Mouse (Mus musculus) heart, embryonic 15.5 days (tissue): ENCODE results near the gene Mtx3. TPM values are rescaled to one million over a fixed set of nuclear protein-coding genes. Genes with fewer than 3 reads are reported as not detected.

Experiments
- ATAC-seq: fragments of 200-750 bp; cut with Nextera tagmentation; replicated peaks from 2 replicates; pipeline ENCODE4 v1.8.0; 2017; ENCODE audit warnings: low read depth, moderate TSS enrichment; ENCODE audit not compliant: insufficient number of reproducible peaks, insufficient read depth, low FRiP score
- H3K27ac ChIP-seq: fragments of 300-500 bp; sonication (generic); 2 replicates; pipeline ENCODE4 v1.5.1; 2015; ENCODE audit warnings: mild to moderate bottlenecking, inconsistent platforms
- H3K27me3 ChIP-seq: fragments of 300-500 bp; sonication (generic); 2 replicates; pipeline ENCODE4 v1.6.1; 2015; ENCODE audit warnings: inconsistent platforms
- H3K36me3 ChIP-seq: fragments of 300-500 bp; sonication (generic); 2 replicates; pipeline ENCODE4 v1.6.1; 2015; ENCODE audit warnings: mild to moderate bottlenecking, inconsistent platforms
- H3K4me1 ChIP-seq: fragments of 300-500 bp; sonication (generic); replicated peaks from 2 replicates; pipeline ENCODE4 v1.6.1; 2015; ENCODE audit warnings: inconsistent platforms
- H3K4me2 ChIP-seq: fragments of 300-500 bp; sonication (generic); 2 replicates; pipeline ENCODE4 v1.6.1; 2015; ENCODE audit warnings: inconsistent platforms, mild to moderate bottlenecking, moderate library complexity
- H3K4me3 ChIP-seq: fragments of 300-500 bp; sonication (generic); 2 replicates; pipeline ENCODE4 v1.5.1; 2015; ENCODE audit warnings: mild to moderate bottlenecking, inconsistent platforms
- H3K9ac ChIP-seq: fragments of 300-500 bp; sonication (generic); 2 replicates; pipeline ENCODE4 v1.6.1; 2015; ENCODE audit warnings: mild to moderate bottlenecking, inconsistent platforms
- H3K9me3 ChIP-seq: fragments of 300-500 bp; sonication (generic); replicated peaks from 2 replicates; pipeline ENCODE4 v1.6.1; 2016; ENCODE audit warnings: inconsistent platforms
- WGBS: fragments of 180-500 bp; shearing (Covaris S2); methylation state at CpG from one replicate; pipeline ENCODE4 v1.1.7; 2015; ENCODE audit warnings: mixed read lengths; 5-methylcytosine and 5-hydroxymethylcytosine counted together
- polyA plus RNA-seq: library from polyadenylated mRNA; unstranded; fragments of >200 nt; fragmentation: Nextera tagmentation; extraction: Ambion mirVana; gene quantifications from 2 replicates; pipeline ENCODE4 v1.2.1, GENCODE M21; 2015

Gene Mtx3
- polyA plus RNA-seq, 1 experiment from 2014 or later = 2.3 TPM

DNA sequence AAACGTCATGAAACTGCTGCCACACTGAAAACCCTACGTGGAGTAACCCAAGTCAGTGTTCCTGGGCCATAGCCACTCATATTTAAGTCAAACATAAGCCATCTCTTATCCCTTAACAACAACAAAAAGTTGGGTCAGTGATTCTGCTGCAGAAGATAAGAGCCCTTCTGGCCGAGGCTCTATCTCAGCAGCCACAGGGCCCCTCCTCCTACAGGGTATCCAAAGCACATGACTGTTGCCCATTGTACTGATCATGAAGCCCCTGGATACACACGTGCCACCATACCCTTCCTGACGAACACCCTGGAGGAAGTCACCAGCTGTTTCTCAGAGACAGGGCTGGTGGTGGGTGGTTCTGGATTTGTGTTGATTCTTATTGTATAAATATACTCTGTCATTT is 3.4 kb downstream of the Mtx3 start:
- Histone ChIP-seq H3K4me2 (no peak overlapping the region), H3K9ac (no peak overlapping the region), H3K27me3 (no peaks in the 10 kb centered on the region), H3K27ac (no peak overlapping the region), H3K9me3 (no peaks in the 10 kb centered on the region), H3K36me3 (peaks cover 52% of the 10 kb centered on the region), H3K4me3 (no peak overlapping the region), H3K4me1 (0 out of 2 replicates have a peak, but pooled peaks cover 6% of the 10 kb centered on the region)
- no peak for ATAC-seq
- WGBS = 65% methylated on average over 5 of the region's 5 CpGs

DNA sequence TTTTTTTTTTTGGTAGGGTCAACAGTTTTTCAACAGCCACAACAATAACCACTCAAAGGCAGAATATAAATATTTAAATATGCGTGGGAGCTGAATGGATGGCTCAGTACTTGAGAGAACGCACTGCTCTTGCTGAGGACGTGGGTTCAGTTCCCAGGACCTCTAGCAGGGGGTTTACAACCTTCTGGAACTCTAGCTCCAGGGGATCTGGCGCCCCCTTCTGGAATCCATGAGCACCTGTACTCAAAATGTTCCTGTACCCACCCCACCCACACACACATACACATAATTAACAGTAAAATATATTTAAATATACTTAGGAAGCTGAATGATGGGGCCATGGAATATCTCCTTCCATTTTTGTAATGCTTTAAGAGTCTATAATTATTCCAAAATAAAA is 11.3 kb downstream of the Mtx3 start:
- peaks cover 14% of the 10 kb centered on the region for H3K4me1 ChIP-seq
- H3K27me3 ChIP-seq = no peaks in the 10 kb centered on the region
- no peak overlapping the region for H3K9ac ChIP-seq
- peaks cover 23% of the 10 kb centered on the region; the same call in 1 of the 2 replicates for H3K36me3 ChIP-seq
- H3K27ac ChIP-seq = no peak overlapping the region
- no peak for ATAC-seq
- 82% methylated on average over 4 of the region's 4 CpGs for WGBS
- no peaks in the 10 kb centered on the region for H3K9me3 ChIP-seq
- H3K4me3 ChIP-seq = no peak overlapping the region
- H3K4me2 ChIP-seq = no peak overlapping the region

DNA sequence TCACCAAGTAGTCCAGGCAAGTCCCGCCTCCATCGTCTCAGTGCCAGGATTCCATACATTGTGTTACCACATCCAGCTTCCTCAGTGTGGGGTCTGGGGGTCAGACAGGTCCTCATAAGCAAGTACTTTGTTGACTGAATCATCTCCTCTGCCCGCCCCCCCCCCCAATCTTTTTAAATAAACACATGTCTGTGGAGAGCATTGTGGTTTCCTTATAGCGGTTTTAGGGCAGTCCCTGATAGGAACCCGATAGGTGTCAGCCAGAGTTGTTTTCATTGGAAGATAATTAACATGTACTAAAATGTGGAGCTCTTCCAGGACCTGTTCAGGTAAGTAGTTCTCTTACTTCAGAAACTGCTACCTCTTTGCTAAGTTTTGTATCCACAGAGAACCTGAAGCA is 14.2 kb downstream of the Mtx3 start:
- Histone ChIP-seq H3K4me2 (no peak overlapping the region), H3K4me3 (no peak overlapping the region), H3K27me3 (no peaks in the 10 kb centered on the region), H3K36me3 (0 out of 2 replicates have a peak, but pooled peaks cover 8% of the 10 kb centered on the region), H3K4me1 (peaks cover 14% of the 10 kb centered on the region), H3K9me3 (no peaks in the 10 kb centered on the region), H3K9ac (no peak overlapping the region), H3K27ac (peak overlapping the region; percentile 40)
- WGBS = 76% methylated on average over 5 of the region's 5 CpGs
- no peak for ATAC-seq

DNA sequence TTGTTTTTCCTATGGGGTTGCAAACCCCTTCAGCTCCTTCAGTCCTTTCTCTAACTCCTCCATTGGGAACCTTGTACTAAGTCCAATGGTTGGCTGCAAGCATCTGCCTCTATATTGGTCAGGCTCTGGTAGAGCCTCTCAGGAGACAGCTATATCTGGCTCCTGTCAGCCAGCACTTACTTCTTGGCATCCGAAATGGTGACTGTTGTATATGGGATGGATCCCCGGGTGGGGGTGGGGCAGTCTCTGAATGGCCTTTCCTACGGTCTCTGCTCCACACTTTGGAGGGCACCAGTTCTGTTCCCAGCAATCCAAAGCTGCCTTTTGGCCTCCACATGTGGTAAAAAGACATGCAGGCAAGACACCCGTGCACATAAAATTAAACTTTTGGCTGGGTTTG is 15.4 kb downstream of the Mtx3 start:
- peak overlapping the region; percentile 69 for H3K27ac ChIP-seq

DNA sequence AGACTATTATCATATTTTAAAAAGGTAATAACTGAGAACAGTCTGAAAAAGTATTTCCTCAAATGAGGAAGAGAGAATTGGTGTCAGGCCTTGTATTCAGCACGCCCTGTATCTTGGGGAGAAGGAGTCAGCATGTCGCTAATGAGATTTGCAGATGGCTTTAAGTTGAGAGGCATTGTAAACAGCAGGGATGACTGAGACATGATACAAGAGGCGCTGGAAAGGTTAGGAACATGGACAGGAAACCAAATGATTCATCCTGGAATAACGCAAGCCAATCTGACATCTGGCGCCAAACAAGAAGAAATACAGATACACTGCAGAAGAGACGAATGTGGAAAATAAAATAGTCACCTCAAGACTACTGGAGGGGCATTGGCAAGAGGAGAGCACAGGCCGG is 20.8 kb downstream of the Mtx3 start:
- Histone ChIP-seq H3K4me1 (peaks cover 2% of the 10 kb centered on the region; the same call in 1 of the 2 replicates), H3K27ac (no peak overlapping the region), H3K9me3 (no peaks in the 10 kb centered on the region), H3K27me3 (no peaks in the 10 kb centered on the region), H3K9ac (no peak overlapping the region), H3K4me2 (no peak overlapping the region), H3K4me3 (no peak overlapping the region), H3K36me3 (no peaks in the 10 kb centered on the region)
- ATAC-seq = no peak
- WGBS = 63% methylated on average over 7 of the region's 7 CpGs

More for the DNA sequence above, 15.4 kb downstream of the Mtx3 start:
- Histone ChIP-seq H3K27me3 (no peaks in the 10 kb centered on the region), H3K4me1 (peaks cover 14% of the 10 kb centered on the region), H3K9ac (no peak overlapping the region), H3K9me3 (no peaks in the 10 kb centered on the region), H3K36me3 (0 out of 2 replicates have a peak, but pooled peaks cover 4% of the 10 kb centered on the region), H3K4me3 (no peak overlapping the region), H3K4me2 (no peak overlapping the region)
- ATAC-seq = peak; percentile 75; the same call in 1 of the 2 replicates
- 43% methylated on average over 4 of the region's 4 CpGs for WGBS

DNA sequence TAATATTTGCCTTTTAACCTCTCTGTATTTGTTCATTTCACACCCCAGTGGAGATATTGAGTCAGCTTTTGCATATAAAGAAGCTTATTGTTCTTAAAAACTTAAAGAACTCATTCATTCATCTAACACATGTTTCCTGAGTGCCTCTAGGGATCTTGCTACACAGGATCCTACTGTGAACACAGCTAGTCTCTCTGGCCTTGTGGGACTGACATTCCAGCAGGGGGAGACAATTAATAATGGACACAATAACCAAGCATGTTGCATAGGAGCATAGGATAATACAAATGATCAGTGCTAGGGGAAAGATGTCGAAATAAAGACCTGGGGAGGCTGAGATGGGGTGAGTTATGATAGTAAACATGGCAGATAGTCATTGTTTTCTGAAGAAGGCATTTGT is 22.1 kb downstream of the Mtx3 start:
- WGBS = 51% methylated on average over 1 of the region's 1 CpGs
- Histone ChIP-seq H3K9ac (no peak overlapping the region), H3K4me2 (no peak overlapping the region), H3K36me3 (no peaks in the 10 kb centered on the region), H3K9me3 (no peaks in the 10 kb centered on the region), H3K4me1 (no peaks in the 10 kb centered on the region), H3K4me3 (no peak overlapping the region), H3K27ac (no peak overlapping the region), H3K27me3 (no peaks in the 10 kb centered on the region)
- ATAC-seq = no peak

DNA sequence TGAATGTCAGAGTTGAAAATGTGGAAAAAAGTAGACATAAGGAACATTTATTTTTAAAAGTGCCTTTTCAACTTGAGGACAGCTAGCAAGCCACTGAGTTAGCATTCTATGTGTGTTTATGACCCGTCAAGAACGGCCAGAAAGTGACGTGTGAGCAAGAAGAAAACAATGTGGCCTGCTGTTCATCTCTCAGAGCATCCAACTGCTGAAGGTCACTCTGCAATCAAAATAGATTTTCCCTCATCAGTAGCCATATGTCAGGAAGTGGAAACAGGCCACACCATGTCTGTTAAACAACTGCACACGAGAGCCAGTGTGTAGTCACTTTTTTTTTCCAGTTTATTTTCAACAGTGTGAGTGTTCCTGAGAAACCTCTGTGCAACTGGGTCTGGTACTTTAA is 35.0 kb downstream of the Mtx3 start:
- Histone ChIP-seq H3K4me2 (no peak overlapping the region), H3K36me3 (no peaks in the 10 kb centered on the region), H3K9me3 (no peaks in the 10 kb centered on the region), H3K4me3 (no peak overlapping the region), H3K9ac (no peak overlapping the region), H3K27me3 (no peaks in the 10 kb centered on the region), H3K27ac (no peak overlapping the region), H3K4me1 (peaks cover 13% of the 10 kb centered on the region; the same call in 1 of the 2 replicates)
- WGBS = 30% methylated on average over 4 of the region's 4 CpGs
- ATAC-seq = no peak

DNA sequence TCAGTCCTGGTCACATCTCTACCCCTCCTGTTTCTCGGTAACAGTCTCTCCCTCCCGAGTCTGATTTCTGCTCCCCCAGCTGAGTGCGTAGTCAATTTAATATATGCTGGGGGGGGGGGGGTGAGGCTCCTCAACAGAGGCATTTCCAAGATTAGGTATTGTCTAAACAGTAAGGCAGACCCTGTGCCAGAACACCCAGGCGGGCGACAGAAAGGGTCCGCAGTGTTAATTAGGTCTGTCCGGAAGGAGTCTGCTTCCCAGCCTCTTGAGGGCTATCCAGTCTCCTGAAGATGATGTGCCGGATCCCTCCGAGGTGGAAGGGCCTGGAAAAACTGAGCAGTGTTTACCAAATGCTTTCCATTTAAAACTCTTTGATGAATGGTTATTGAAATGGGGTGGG is 35.4 kb downstream of the Mtx3 start:
- H3K27ac ChIP-seq = no peak overlapping the region
- 73% methylated on average over 9 of the region's 9 CpGs for WGBS
- H3K4me2 ChIP-seq = no peak overlapping the region
- H3K9ac ChIP-seq = no peak overlapping the region
- no peaks in the 10 kb centered on the region for H3K9me3 ChIP-seq
- H3K4me3 ChIP-seq = no peak overlapping the region
- H3K4me1 ChIP-seq = peaks cover 13% of the 10 kb centered on the region; the same call in 1 of the 2 replicates
- no peaks in the 10 kb centered on the region for H3K36me3 ChIP-seq
- no peak for ATAC-seq
- no peaks in the 10 kb centered on the region for H3K27me3 ChIP-seq

DNA sequence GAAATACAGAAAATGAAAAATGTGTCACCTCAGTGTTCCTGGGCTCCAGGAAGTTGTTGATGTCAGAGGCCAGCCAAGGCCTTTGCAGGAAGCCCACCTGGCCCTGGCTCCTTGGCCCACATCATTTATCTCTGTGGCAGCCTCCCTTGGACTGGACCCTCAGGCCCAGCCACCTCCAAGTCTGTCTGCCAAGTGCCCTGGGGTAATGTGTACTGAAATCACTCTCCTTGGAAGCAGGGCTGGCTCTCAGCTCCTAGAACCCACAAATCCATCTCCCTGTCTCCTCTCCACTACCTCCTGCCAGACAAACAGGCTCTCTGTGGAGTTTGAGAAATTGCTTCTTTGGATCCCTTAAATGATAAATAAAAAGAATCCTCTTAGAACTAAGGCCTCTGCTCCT is 36.0 kb downstream of the Mtx3 start:
- Histone ChIP-seq H3K4me2 (no peak overlapping the region), H3K9me3 (no peaks in the 10 kb centered on the region)
- no peak for ATAC-seq

DNA sequence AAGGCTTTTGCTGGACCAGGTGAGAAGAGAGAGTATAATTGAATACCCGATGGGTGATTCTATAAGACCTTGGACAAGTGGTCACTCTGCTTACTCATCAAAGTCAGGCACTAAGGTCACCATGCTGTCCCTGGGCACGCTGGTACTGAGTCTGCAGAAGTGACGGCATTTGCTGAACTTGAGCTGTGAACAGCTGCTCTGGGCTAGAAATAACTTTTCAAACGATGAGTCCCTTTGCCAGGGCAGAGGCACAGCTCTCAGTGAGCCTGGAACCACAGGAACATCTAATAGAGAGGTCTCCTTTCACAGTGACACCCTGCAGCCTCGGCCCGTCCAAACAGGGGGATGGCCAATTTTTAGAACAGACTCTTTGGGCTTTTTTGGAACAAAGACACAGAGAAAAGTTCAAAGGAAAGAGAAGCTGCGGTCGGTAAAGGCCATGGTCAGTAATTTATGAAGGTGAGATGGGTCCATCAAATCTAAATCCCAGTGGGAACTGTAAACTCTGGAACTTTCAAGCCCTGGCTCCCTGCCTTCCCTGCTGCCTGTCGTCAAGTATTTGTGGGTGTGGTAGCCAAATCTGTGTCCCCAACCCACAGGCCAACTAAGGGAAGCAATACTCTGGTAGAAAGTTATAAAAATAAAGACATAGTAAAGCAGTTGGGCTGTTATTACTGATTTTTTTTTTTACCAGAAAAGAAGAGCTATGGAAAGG is 37.9 kb downstream of the Mtx3 start:
- Histone ChIP-seq H3K36me3 (no peaks in the 10 kb centered on the region), H3K4me1 (peaks cover 13% of the 10 kb centered on the region; the same call in 1 of the 2 replicates), H3K9ac (no peak overlapping the region), H3K27ac (0 out of 2 replicates have a peak overlapping the region, but pooled peaks have one; percentile 9), H3K4me3 (no peak overlapping the region), H3K4me2 (no peak overlapping the region), H3K27me3 (no peaks in the 10 kb centered on the region), H3K9me3 (no peaks in the 10 kb centered on the region)
- WGBS = 61% methylated on average over 9 of the region's 9 CpGs
- no peak for ATAC-seq

More for the DNA sequence above, 36.0 kb downstream of the Mtx3 start:
- Histone ChIP-seq H3K9ac (no peak overlapping the region), H3K27ac (no peak overlapping the region), H3K4me1 (peaks cover 13% of the 10 kb centered on the region; the same call in 1 of the 2 replicates), H3K27me3 (no peaks in the 10 kb centered on the region), H3K4me3 (no peak overlapping the region), H3K36me3 (no peaks in the 10 kb centered on the region)

DNA sequence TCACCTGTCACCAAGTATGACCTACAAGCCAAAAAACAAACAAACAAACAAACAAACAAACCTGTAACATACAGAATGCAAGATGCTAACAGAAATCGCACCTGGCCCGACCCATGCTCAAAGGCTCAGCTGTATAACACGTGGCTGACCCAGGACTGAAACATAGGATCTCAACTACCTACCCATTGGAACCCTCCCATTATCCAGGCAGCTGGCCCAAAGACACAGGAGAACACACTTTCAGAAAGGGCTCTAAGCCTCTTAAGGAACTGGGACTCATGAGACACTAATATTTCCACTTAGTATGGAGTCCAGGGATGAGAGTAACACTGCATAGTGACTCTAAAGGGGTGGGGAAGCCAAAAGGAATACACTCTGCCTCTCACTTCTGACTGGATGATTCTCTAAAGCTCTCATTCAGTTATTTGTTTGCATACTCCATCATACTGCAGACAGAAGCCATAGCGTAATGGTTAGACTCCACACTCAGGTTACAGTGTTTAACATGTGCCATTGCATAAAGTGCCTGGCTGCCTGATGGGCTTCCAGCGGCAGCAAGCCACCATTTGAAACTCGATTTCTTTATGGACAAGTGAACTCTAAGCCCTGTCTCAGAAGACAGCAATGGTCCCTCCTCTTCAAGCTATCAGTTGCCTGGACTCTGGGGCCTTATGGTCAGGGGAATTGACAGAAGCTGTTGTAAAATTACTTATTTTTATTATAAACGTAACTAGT is 38.6 kb downstream of the Mtx3 start:
- H3K9ac ChIP-seq = no peak overlapping the region
- H3K27me3 ChIP-seq = no peaks in the 10 kb centered on the region
- no peak overlapping the region for H3K4me3 ChIP-seq
- 86% methylated on average over 7 of the region's 7 CpGs for WGBS
- peaks cover 13% of the 10 kb centered on the region; the same call in 1 of the 2 replicates for H3K4me1 ChIP-seq
- H3K9me3 ChIP-seq = no peaks in the 10 kb centered on the region
- H3K4me2 ChIP-seq = no peak overlapping the region
- no peak overlapping the region for H3K27ac ChIP-seq
- no peak for ATAC-seq
- no peaks in the 10 kb centered on the region for H3K36me3 ChIP-seq
